Mouse (Mus musculus) megakaryocyte-erythroid progenitor cell, adult 5 weeks (primary cell): ENCODE results near the gene Ssh3. TPM values are rescaled to one million over a fixed set of nuclear protein-coding genes. Genes with fewer than 3 reads are reported as not detected.

Source experiments
- polyA plus RNA-seq: library from polyadenylated mRNA; stranded (reverse); fragments of >175 nt; gene quantifications from 2 replicates; pipeline ENCODE4 v1.2.3, GENCODE M21; 2012

Ssh3 gene
- 30.3 and 41.9 TPM in 2 replicates for polyA plus RNA-seq

GRCm38 (mm10) chr19:4268566-4269361 lies at the start of gene Ssh3:
TSS of gene Ssh3 (minus strand) at chr19:4269180.

GRCm38 (mm10) chr19:4306190-4306577 lies 37.2 kb upstream of the Ssh3 start, which contains the start of gene Grk2:
TSS of gene Grk2 (minus strand) at chr19:4306222.

GRCm38 (mm10) chr19:4282898-4283553 lies 14.0 kb upstream of the Ssh3 start, which contains the start of gene Ankrd13d:
TSS of gene Ankrd13d (minus strand) at chr19:4283137.

DNA sequence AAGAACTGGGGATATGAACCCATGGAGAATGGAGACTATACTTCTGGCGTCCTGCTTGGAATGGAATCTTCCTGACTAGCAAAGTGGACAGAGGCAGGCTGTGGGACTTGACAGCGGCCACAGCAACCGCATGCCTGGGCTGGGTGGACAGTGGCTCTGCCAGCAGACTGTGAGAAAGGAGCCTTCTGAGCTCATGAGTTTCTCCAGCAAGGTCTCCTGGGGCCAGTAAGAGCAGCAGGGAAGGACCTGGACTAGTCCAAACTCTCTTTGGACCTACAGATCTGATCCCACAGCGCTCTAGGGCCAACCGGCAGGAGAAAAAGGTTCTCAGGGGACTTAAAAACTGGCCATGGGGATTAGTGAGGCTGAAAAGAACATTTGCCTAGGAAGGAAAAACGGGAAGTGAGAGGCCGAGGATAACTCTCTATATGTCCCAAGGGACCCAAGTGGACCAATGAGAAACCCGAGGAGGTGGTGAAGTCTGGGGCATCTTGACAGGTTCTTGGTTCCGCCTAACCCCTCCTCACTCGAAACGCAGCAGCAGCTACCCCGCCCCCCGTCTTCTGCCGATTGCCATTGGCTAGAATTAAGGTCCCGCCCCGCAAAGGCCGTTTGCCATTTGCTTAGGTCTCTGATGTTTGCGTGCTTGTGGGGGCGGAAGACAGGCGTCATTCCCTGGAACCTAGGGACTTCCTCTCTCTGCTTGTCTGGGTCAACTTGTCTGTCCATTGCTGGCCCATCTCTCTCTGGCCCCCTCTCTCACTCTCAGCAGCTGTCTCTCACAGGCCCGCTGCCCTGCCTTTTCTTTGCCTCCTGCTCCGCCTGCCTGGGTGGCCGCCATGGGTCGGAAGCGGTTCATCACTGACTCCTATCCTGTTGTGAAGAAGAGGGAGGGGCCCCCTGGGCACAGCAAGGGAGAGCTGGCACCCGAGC lies 37.5 kb downstream of the Ssh3 start, which contains the start of gene Pold4:
TSS of gene Pold4 (plus strand) at position 647 of the 933 bp plus-strand sequence.

DNA sequence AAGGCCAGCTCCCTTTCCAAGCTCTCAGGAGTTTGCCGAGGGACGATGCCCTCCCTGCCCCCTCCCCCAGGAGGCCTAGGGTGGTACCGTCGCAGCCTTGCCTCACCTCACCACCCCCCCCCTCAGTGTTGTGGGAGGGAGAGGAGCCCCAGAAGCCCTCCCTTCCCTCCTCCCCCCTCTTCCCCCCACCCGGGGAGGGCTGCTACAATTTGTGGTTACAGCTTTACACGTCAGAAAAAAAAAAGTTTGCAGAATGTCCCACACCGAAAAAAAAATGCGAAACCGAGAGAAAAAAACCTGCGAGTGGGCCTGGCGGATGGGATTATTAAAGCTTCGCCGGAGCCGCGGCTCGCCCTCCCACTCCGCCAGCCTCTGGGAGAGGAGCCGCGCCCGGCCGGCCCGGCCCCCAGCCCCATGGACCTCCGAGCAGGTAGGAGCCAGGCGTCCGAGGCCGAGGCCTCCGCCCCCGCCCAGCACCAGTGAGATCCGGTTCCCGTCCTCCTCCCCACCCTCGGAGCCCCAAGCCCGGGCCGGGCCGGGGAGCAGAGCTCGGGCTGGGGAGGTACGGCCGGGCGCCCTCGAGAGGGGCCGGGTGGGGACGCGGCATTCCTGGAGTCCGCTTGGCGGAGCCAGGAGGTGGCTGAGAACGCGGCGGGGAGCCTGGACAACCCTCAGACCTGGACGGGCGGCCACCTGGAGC lies 54.8 kb downstream of the Ssh3 start, which contains the start of the genes Clcf1 and AC109138.7:
TSS of gene Clcf1 (plus strand) at position 168 of the 700 bp plus-strand sequence.
TSS of gene AC109138.7 (plus strand) at position 287 of the 700 bp plus-strand sequence.

Other genes with a start within 250 kb of the Ssh3 start
- gene Gstp1, start 231.2 kb downstream of the Ssh3 start, polyA plus RNA-seq, result 122 and 136 TPM in 2 replicates
- gene Gstp2, start 223.2 kb downstream of the Ssh3 start, polyA plus RNA-seq, result 1.7 TPM in 1 of 2 replicates, not detected in the other
- gene Gstp3, start 209.6 kb downstream of the Ssh3 start, polyA plus RNA-seq, result 0.79 and 1.2 TPM in 2 replicates
- gene Cabp2, start 187.6 kb downstream of the Ssh3 start, polyA plus RNA-seq, result not detected in 2 replicates
- 126 and 175 TPM in 2 replicates for gene Cdk2ap2, start 172.0 kb downstream of the Ssh3 start, polyA plus RNA-seq
- 67.2 and 92.9 TPM in 2 replicates for gene Pitpnm1, start 169.2 kb downstream of the Ssh3 start, polyA plus RNA-seq
- gene Aip, start 143.3 kb downstream of the Ssh3 start, polyA plus RNA-seq, result 114 and 132 TPM in 2 replicates
- 0.03 TPM in 1 of 2 replicates, not detected in the other for gene Gpr152, start 129.4 kb downstream of the Ssh3 start, polyA plus RNA-seq
- 0.14 and 0.15 TPM in 2 replicates for gene Cabp4, start 125.1 kb downstream of the Ssh3 start, polyA plus RNA-seq
- 166 and 202 TPM in 2 replicates for gene Coro1b, start 120.6 kb downstream of the Ssh3 start, polyA plus RNA-seq
- 508 and 717 TPM in 2 replicates for gene Ptprcap, start 115.6 kb downstream of the Ssh3 start, polyA plus RNA-seq
- gene Rps6kb2, start 105.8 kb downstream of the Ssh3 start, polyA plus RNA-seq, result 88.1 and 93.8 TPM in 2 replicates
- gene Carns1, start 93.7 kb downstream of the Ssh3 start, polyA plus RNA-seq, result 5.7 and 6.3 TPM in 2 replicates
- 58.6 and 71.5 TPM in 2 replicates for gene Tbc1d10c, start 77.9 kb downstream of the Ssh3 start, polyA plus RNA-seq
- 614 and 638 TPM in 2 replicates for gene Ppp1ca, start 77.1 kb downstream of the Ssh3 start, polyA plus RNA-seq
- gene Rad9a, start 67.5 kb downstream of the Ssh3 start, polyA plus RNA-seq, result 27.8 and 31.6 TPM in 2 replicates
- gene Clcf1, start 54.9 kb downstream of the Ssh3 start, polyA plus RNA-seq, result 12.5 and 17.5 TPM in 2 replicates
- 33.8 and 36.5 TPM in 2 replicates for gene AC109138.7, start 54.8 kb downstream of the Ssh3 start, polyA plus RNA-seq
- gene Pold4, start 37.3 kb downstream of the Ssh3 start, polyA plus RNA-seq, result 38.1 and 42.7 TPM in 2 replicates
- gene Ankrd13d, start 14.0 kb upstream of the Ssh3 start, polyA plus RNA-seq, result 10.8 and 11.6 TPM in 2 replicates
- gene Grk2, start 37.0 kb upstream of the Ssh3 start, polyA plus RNA-seq, result 941 and 1,009 TPM in 2 replicates
- 50.0 and 66.2 TPM in 2 replicates for gene Kdm2a, start 129.1 kb upstream of the Ssh3 start, polyA plus RNA-seq
- 0.15 and 0.37 TPM in 2 replicates for gene Rhod, start 170.3 kb upstream of the Ssh3 start, polyA plus RNA-seq
- gene Syt12, start 208.3 kb upstream of the Ssh3 start, polyA plus RNA-seq, result 0.19 TPM in 1 of 2 replicates, not detected in the other
- not detected in 2 replicates for gene 2010003K11Rik, start 229.4 kb upstream of the Ssh3 start, polyA plus RNA-seq
- gene Pcx, start 241.3 kb upstream of the Ssh3 start, polyA plus RNA-seq, result 4.9 and 5.5 TPM in 2 replicates